Mouse (Mus musculus): ENCODE data around the gene Prkg2.
A peak's percentile ranks its signal among the peaks of the same experiment; 100 is the strongest.

The Prkg2 gene

GRCm38 (mm10) chr5:99036596-99037441, at the start of gene Prkg2:
Prkg2 (minus strand) TSS chr5:99037351.
- peak; percentile 2 to 21 for DNase-seq

- DNase-seq = no peak
Measured at GRCm38 (mm10) chr5:99083955-99084354, 46.8 kb upstream of the Prkg2 start.

GRCm38 (mm10) chr5:99078375-99078774, 41.2 kb upstream of the Prkg2 start:
- no peak for DNase-seq

GRCm38 (mm10) chr5:99068391-99068790, 31.2 kb upstream of the Prkg2 start:
- DNase-seq = no peak

- no peak for DNase-seq
Measured at GRCm38 (mm10) chr5:99062582-99062981, 25.4 kb upstream of the Prkg2 start.

- no peak for DNase-seq
Measured at GRCm38 (mm10) chr5:99039021-99039420, 1.9 kb upstream of the Prkg2 start.

- DNase-seq = no peak
Measured at GRCm38 (mm10) chr5:99037442-99037811, 276 bp upstream of the Prkg2 start.

GRCm38 (mm10) chr5:99035961-99036360, 1.2 kb downstream of the Prkg2 start:
- DNase-seq = no peak

GRCm38 (mm10) chr5:99031551-99032149, 5.5 kb downstream of the Prkg2 start:
- DNase-seq = no peak

GRCm38 (mm10) chr5:99026343-99026742, 10.8 kb downstream of the Prkg2 start:
- DNase-seq = no peak

GRCm38 (mm10) chr5:99019709-99020108, 17.4 kb downstream of the Prkg2 start:
- DNase-seq = no peak

- no peak for DNase-seq
Measured at GRCm38 (mm10) chr5:99015140-99015539, 22.0 kb downstream of the Prkg2 start.

GRCm38 (mm10) chr5:99010448-99011151, 26.6 kb downstream of the Prkg2 start:
- no peak for DNase-seq

GRCm38 (mm10) chr5:98998104-98998503, 39.0 kb downstream of the Prkg2 start:
- no peak for DNase-seq

GRCm38 (mm10) chr5:98995767-98996166, 41.4 kb downstream of the Prkg2 start:
- no peak for DNase-seq

- DNase-seq = no peak
Measured at GRCm38 (mm10) chr5:98991600-98991999, 45.6 kb downstream of the Prkg2 start.

- no peak for DNase-seq
Measured at GRCm38 (mm10) chr5:98987634-98988033, 49.5 kb downstream of the Prkg2 start.

GRCm38 (mm10) chr5:98987116-98987515, 50.0 kb downstream of the Prkg2 start:
- no peak for DNase-seq

GRCm38 (mm10) chr5:98986459-98986858, 50.7 kb downstream of the Prkg2 start:
- no peak for DNase-seq

- DNase-seq = peak; percentile 14 to 60
Measured at GRCm38 (mm10) chr5:98986011-98986410, 51.1 kb downstream of the Prkg2 start.

GRCm38 (mm10) chr5:98985077-98985476, 52.1 kb downstream of the Prkg2 start:
- DNase-seq = no peak

- peak in 1 of 2 experiments; percentile 0 for DNase-seq
Measured at GRCm38 (mm10) chr5:98981304-98981703, 55.8 kb downstream of the Prkg2 start.

GRCm38 (mm10) chr5:98978316-98978715, 58.8 kb downstream of the Prkg2 start:
- no peak for DNase-seq
